Comparison of ENCODE assay signal across 1 mouse cellular context in genomic region chr3:65614901-65615300, GRCm38 (mm10). TPM values are rescaled to one million over a fixed set of nuclear protein-coding genes. Genes with fewer than 3 reads are reported as not detected.
"Had no signal": no experiment of that assay in that cellular context is flagged by ENCODE, and none has a peak within 500 bp of the region (broad histone marks: within the 10 kb centered on the region; RNA-seq: fewer than 3 reads in every experiment).

No protein-coding gene starts in this region.

RNA-seq across cellular contexts. Expression of gene Lekr1, which starts 51.1 kb away (rescaled TPM):
- polyA plus RNA-seq: erythroblast, embryonic 14.5 days had no signal
